Mouse (Mus musculus) CD8-positive naive resting alpha-beta T cell, adult 2 months (primary cell): ENCODE data around the gene Cfap61.
"Not testable (repeated sequence)": the region's sequence is repeated elsewhere in the genome, so short reads cannot be mapped to it uniquely, and the experiment has no call there.

Experiments used
- DNase-seq, 2 experiments: peaks; one replicate each; pipeline ENCODE4 v3.0.0; 2022; ENCODE audit warnings: low read depth in 2 of 2, low spot score in 2 of 2

The Cfap61 gene

GRCm38 (mm10) chr2:145934339-145935231 is at the start of gene Cfap61, which contains the start of gene Crnkl1:
Cfap61 (plus strand) TSS chr2:145934784.
Crnkl1 (minus strand) TSS chr2:145935014.
- DNase-seq = peak; percentile 86 to 92

GRCm38 (mm10) chr2:145884913-145885785 is 49.4 kb upstream of the Cfap61 start:
- DNase-seq = no peak

- DNase-seq = no peak
These were observed 46.4 kb upstream of the Cfap61 start for GRCm38 (mm10) chr2:145887937-145888765.

GRCm38 (mm10) chr2:145888766-145889480 is 45.7 kb upstream of the Cfap61 start:
- no peak for DNase-seq

GRCm38 (mm10) chr2:145890571-145890970 is 44.0 kb upstream of the Cfap61 start:
- no peak for DNase-seq

GRCm38 (mm10) chr2:145893756-145894155 is 40.8 kb upstream of the Cfap61 start:
- DNase-seq = no peak

GRCm38 (mm10) chr2:145898106-145898505 is 36.5 kb upstream of the Cfap61 start:
- DNase-seq = no peak

- not testable (repeated sequence) for DNase-seq
These were observed 34.3 kb upstream of the Cfap61 start for GRCm38 (mm10) chr2:145900318-145900717.

GRCm38 (mm10) chr2:145901861-145902260 is 32.7 kb upstream of the Cfap61 start, which contains the start of gene Naa20:
Naa20 (plus strand) TSS chr2:145902099.
- no peak for DNase-seq

- DNase-seq = peak; percentile 72 to 80
These were observed 31.3 kb upstream of the Cfap61 start for GRCm38 (mm10) chr2:145903061-145903901.

GRCm38 (mm10) chr2:145903983-145904616 is 30.5 kb upstream of the Cfap61 start:
- DNase-seq = no peak

GRCm38 (mm10) chr2:145905156-145905555 is 29.4 kb upstream of the Cfap61 start:
- DNase-seq = no peak

GRCm38 (mm10) chr2:145905884-145906283 is 28.7 kb upstream of the Cfap61 start:
- not testable (repeated sequence) for DNase-seq

- no peak for DNase-seq
These were observed 13.5 kb upstream of the Cfap61 start for GRCm38 (mm10) chr2:145920941-145921650.

GRCm38 (mm10) chr2:145936975-145937374 is 2.4 kb downstream of the Cfap61 start:
- no peak for DNase-seq

- no peak for DNase-seq
These were observed 6.8 kb downstream of the Cfap61 start for GRCm38 (mm10) chr2:145941403-145941802.

GRCm38 (mm10) chr2:145944286-145944685 is 9.7 kb downstream of the Cfap61 start:
- no peak for DNase-seq

- no peak for DNase-seq
These were observed 13.9 kb downstream of the Cfap61 start for GRCm38 (mm10) chr2:145948402-145948954.
